Mouse (Mus musculus): ENCODE results near the gene Zfp609.

DNA sequence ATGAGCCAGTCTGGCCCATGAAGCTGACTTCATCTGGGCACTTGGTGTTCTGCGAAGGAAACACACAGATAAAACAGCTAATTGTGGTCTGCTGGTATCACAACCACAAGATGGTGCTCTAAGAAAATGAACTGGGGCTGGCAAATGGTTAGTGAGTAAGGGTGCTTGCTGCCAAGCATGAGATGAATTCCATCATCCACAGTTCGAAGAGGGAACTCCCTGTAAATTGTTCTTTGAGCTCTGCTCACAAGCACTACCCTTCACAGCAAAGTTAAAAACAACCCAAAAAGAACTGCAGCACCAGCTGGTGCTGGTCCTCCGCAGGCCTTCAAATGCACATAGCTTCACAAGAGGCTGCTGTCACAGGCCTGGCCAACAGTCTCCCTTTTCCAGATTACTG lies 131.7 kb downstream of the Zfp609 start:
- TF ChIP-seq CTCF (IDR thresholded peaks at IDR 0.05; ENCODE audit: low read depth, low read length): no peak
- TF ChIP-seq POLR2A (IDR thresholded peaks at IDR 0.05; ENCODE audit: extremely low read depth, insufficient read depth, low read length): no peak
